Mouse (Mus musculus) spleen, adult 2 months (tissue): ENCODE results near the gene Prdm13.

ENCODE experiments used
- CTCF ChIP-seq: fragments of 200-500 bp; IDR thresholded peaks from 2 replicates; pipeline ENCODE4 v1.5.1; 2011; ENCODE audit warnings: mild to moderate bottlenecking, inconsistent platforms; ENCODE audit not compliant: insufficient read depth, insufficient read length, insufficient replicate concordance; ENCODE audit errors: extremely low read depth
- POLR2A ChIP-seq: fragments of 200-500 bp; IDR thresholded peaks from 2 replicates; pipeline ENCODE4 v1.6.1; 2011; ENCODE audit warnings: low read depth, low read length, inconsistent platforms

GRCm38 (mm10) chr4:21665961-21666360 lies 19.8 kb downstream of the Prdm13 start:
- TF ChIP-seq CTCF (no peak), POLR2A (no peak)
